Comparison of ENCODE assay signal across 8 mouse cellular contexts in the genomic region with DNA sequence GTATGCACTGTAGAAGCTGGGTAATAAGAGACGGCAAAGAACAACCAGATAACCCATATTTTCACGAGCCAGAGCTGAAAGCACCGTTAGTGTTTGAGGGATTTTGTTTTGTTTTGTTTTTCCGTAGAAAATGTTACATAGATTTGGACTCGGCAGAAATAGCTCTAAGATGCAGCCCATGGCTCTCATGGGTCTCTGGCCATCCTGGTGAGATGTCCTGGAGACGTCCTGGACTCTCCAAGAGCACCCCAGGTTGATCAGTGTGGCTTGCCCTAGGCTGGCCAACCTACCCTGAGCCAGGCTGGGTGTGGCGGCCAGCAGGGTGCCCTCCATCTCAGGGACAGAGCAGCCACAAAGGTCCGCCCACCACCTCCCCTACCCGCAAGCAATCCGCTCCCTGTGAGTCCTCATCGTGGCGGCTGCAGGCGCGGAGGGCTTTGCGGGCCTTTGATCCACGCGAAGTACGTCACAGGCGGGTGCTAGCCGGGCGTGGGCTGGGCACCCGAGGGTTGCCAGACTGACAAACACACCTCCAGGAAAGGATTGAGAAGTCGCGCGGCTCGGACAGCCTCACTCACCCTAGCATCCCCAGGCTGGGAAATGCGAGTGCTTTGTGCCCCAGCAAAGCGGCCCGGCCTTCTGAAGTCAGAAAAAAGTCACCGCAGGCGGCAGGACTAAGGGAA. TPM values are rescaled to one million over a fixed set of nuclear protein-coding genes. Genes with fewer than 3 reads are reported as not detected.
DNase-seq lines count a peak whose midpoint lies in the region; ATAC-seq and TF ChIP-seq lines count a peak whose summit lies in the region.

No protein-coding gene starts in this region.

- H3K27me3 ChIP-seq in lung, embryonic 15.5 days, result peaks cover 57% of the 10 kb centered on the region
- peaks cover 5% of the 10 kb centered on the region; the same call in 1 of the 2 replicates for H3K27me3 ChIP-seq in heart, postnatal 0 days (ENCODE audit: control insufficient read depth, insufficient read depth, low read length)
- H3K27me3 ChIP-seq in stomach, embryonic 16.5 days (ENCODE audit: control insufficient read depth, insufficient read depth, low read length), result peaks cover 12% of the 10 kb centered on the region; the same call in 1 of the 2 replicates

- H3K9me3 ChIP-seq in lung, embryonic 15.5 days, result no peaks in the 10 kb centered on the region
- H3K9me3 ChIP-seq in heart, postnatal 0 days (replicated peaks; ENCODE audit: control insufficient read depth, low read length), result no peaks in the 10 kb centered on the region
- H3K9me3 ChIP-seq in stomach, embryonic 16.5 days (replicated peaks; ENCODE audit: control insufficient read depth, low read length), result no peaks in the 10 kb centered on the region

- TF ChIP-seq CTCF in cortical plate, adult 2 months (IDR thresholded peaks at IDR 0.05; ENCODE audit: extremely low read depth, insufficient read depth, low read length), result no peak
- no peak for TF ChIP-seq CTCF in heart, postnatal 0 days (IDR thresholded peaks at IDR 0.05; ENCODE audit: low read depth)

- H3K4me2 ChIP-seq in lung, embryonic 15.5 days, result peak overlapping the region; percentile 67
- peak overlapping the region; percentile 60 for H3K4me2 ChIP-seq in heart, postnatal 0 days (ENCODE audit: low read depth, low read length)
- peak overlapping the region; percentile 58 for H3K4me2 ChIP-seq in stomach, embryonic 16.5 days (ENCODE audit: low read depth, low read length)

- ATAC-seq in lung, embryonic 15.5 days (ENCODE audit: borderline replicate concordance, extremely low read depth, low FRiP score, low TSS enrichment), result no peak
- 0 out of 2 replicates have a peak, but pooled peaks have one; percentile 19 for ATAC-seq in heart, postnatal 0 days (ENCODE audit: insufficient read depth, low read depth)
- ATAC-seq in stomach, embryonic 16.5 days (ENCODE audit: insufficient read depth, low FRiP score), result 0 out of 2 replicates have a peak, but pooled peaks have one; percentile 27

- WGBS in lung, embryonic 15.5 days, result 15% methylated on average over 31 of the region's 31 CpGs
- 15% methylated on average over 31 of the region's 31 CpGs for WGBS in heart, postnatal 0 days
- 18% methylated on average over 31 of the region's 31 CpGs for WGBS in stomach, embryonic 16.5 days

- H3K9ac ChIP-seq in lung, embryonic 15.5 days, result peak overlapping the region; percentile 39
- 0 out of 2 replicates have a peak overlapping the region, but pooled peaks have one; percentile 32 for H3K9ac ChIP-seq in heart, postnatal 0 days (replicated peaks; ENCODE audit: low read depth, low read length)
- H3K9ac ChIP-seq in stomach, embryonic 16.5 days (ENCODE audit: low read length), result peak overlapping the region; percentile 53; the same call in 1 of the 2 replicates

- no peak for DNase-seq in lung, postnatal 10 days
- no peak for DNase-seq in heart, postnatal 0 days (ENCODE audit: low spot score)
- DNase-seq in lung, postnatal 36 days, result peak; percentile 11
- DNase-seq in urinary bladder, adult 2 months (ENCODE audit: low spot score), result no peak
- DNase-seq in c-Kit-positive CD71-positive TER-119-positive erythroid progenitor cells, embryonic 14.5 days (ENCODE audit: low spot score), result no peak

- H3K27ac ChIP-seq in lung, embryonic 15.5 days, result no peak overlapping the region
- no peak overlapping the region for H3K27ac ChIP-seq in cortical plate, adult 2 months (ENCODE audit: insufficient read depth, low read length)
- H3K27ac ChIP-seq in heart, postnatal 0 days (ENCODE audit: low read depth), result no peak overlapping the region
- no peak overlapping the region for H3K27ac ChIP-seq in stomach, embryonic 16.5 days (ENCODE audit: low read length)

- no peak for TF ChIP-seq POLR2A in cortical plate, adult 2 months (IDR thresholded peaks at IDR 0.05; ENCODE audit: extremely low read depth, insufficient read depth, low read length)

- H3K4me1 ChIP-seq in lung, embryonic 15.5 days, result peaks cover 37% of the 10 kb centered on the region
- H3K4me1 ChIP-seq in cortical plate, adult 2 months (ENCODE audit: control insufficient read depth, insufficient read depth, low read length), result no peaks in the 10 kb centered on the region
- H3K4me1 ChIP-seq in heart, postnatal 0 days (ENCODE audit: control insufficient read depth, insufficient read depth), result peaks cover 35% of the 10 kb centered on the region
- peaks cover 21% of the 10 kb centered on the region for H3K4me1 ChIP-seq in stomach, embryonic 16.5 days (ENCODE audit: control insufficient read depth, insufficient read depth, low read length)

- peak overlapping the region; percentile 35 for H3K4me3 ChIP-seq in lung, embryonic 15.5 days
- peak overlapping the region; percentile 10; the same call in 1 of the 2 replicates for H3K4me3 ChIP-seq in cortical plate, adult 2 months (ENCODE audit: insufficient read depth, low read length)
- peak overlapping the region; percentile 42 for H3K4me3 ChIP-seq in heart, postnatal 0 days (ENCODE audit: low read depth, low read length)
- H3K4me3 ChIP-seq in stomach, embryonic 16.5 days (replicated peaks; ENCODE audit: low read length), result peak overlapping the region; percentile 34

- no peaks in the 10 kb centered on the region for H3K36me3 ChIP-seq in lung, embryonic 15.5 days
- no peaks in the 10 kb centered on the region for H3K36me3 ChIP-seq in heart, postnatal 0 days (replicated peaks; ENCODE audit: control insufficient read depth, insufficient read depth, low read length)
- no peaks in the 10 kb centered on the region for H3K36me3 ChIP-seq in stomach, embryonic 16.5 days (ENCODE audit: control insufficient read depth, insufficient read depth, low read length)

- no peak for TF ChIP-seq EP300 in heart, postnatal 0 days (IDR thresholded peaks at IDR 0.05; ENCODE audit: low read depth)

RNA-seq across cellular contexts. Expression of gene Cd247, which starts 52.2 kb away (rescaled TPM):
- 1.3 and 2.6 TPM in 2 replicates for polyA plus RNA-seq in lung, embryonic 15.5 days (2015; fragmentation: Nextera tagmentation; extraction: Ambion mirVana)
- 0.21 and 0.34 TPM in 2 replicates for polyA plus RNA-seq in cortical plate, adult 2 months (2012; rRNA removed)
- 3.9 TPM in 1 of 2 replicates, not detected in the other for total RNA-seq in heart, postnatal 0 days (2014; rRNA removed; ENCODE audit: low replicate concordance)
- polyA plus RNA-seq in heart, postnatal 0 days (2015; fragmentation: Nextera tagmentation; extraction: Ambion mirVana), result 0.26 and 0.41 TPM in 2 replicates
- 0.36 and 0.52 TPM in 2 replicates for polyA plus RNA-seq in stomach, embryonic 16.5 days (2015; fragmentation: Nextera tagmentation; extraction: Ambion mirVana)
- polyA plus RNA-seq in urinary bladder, adult 2 months (2012; rRNA removed), result 1.5 and 1.7 TPM in 2 replicates
